Mouse (Mus musculus) bone marrow macrophage, adult 2 months (primary cell): ENCODE data around the gene Rftn2.

Experiments used
- CTCF ChIP-seq: IDR thresholded peaks from 2 replicates; pipeline ENCODE4 v1.5.1; 2012; ENCODE audit warnings: low read depth, mild to moderate bottlenecking, low read length, moderate library complexity
- POLR2A ChIP-seq: IDR thresholded peaks from 2 replicates; pipeline ENCODE4 v1.6.1; 2012; ENCODE audit warnings: mild to moderate bottlenecking, low read depth, low read length, borderline replicate concordance

- TF ChIP-seq CTCF (no peak), POLR2A (peak; percentile 63; the same call in 1 of the 2 replicates)
Observed at GRCm38 (mm10) chr1:55130943-55131401, 95.6 kb downstream of the Rftn2 start, which contains the start of gene Mob4.
